Mouse (Mus musculus) heart, postnatal 0 days (tissue): ENCODE results near the gene Metap2.

ENCODE experiments used
- CTCF ChIP-seq: IDR thresholded peaks from 2 replicates; pipeline ENCODE4 v1.5.1; 2016; ENCODE audit warnings: antibody characterized with exemption, control low read depth, low read depth
- EP300 ChIP-seq: IDR thresholded peaks from 2 replicates; pipeline ENCODE4 v1.6.1; 2016; ENCODE audit warnings: antibody characterized with exemption, low read depth

DNA sequence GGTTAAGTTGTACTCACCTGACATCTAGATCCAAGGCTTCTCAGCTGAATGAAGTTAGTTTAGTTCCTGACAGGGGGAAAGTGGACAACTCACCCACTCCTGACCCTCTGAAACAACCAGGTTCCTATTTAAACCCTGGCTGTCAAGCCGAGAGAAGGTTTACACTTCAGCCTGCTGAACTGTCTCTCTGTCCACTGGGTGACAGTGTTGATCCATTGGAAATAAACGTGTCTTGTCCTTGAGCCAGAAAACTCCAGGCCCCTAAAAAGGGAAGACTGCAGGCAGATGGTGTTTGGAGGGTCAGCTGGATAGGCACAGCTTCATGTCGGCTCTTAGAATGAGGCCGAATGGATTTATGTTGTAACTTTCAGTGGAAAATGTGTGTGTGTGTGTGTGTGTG lies 48.5 kb upstream of the Metap2 start:
- peak; percentile 92 for TF ChIP-seq CTCF
- no peak for TF ChIP-seq EP300
